Mouse (Mus musculus) spleen, postnatal 4 days (tissue): ENCODE data around the gene Pigg.
"Not testable (repeated sequence)": the region's sequence is repeated elsewhere in the genome, so short reads cannot be mapped to it uniquely, and the experiment has no call there.

Experiments
- DNase-seq, 2 experiments: peaks; one replicate each; pipeline ENCODE4 v3.0.0; 2022; ENCODE audit warnings: low spot score in 2 of 2

The Pigg gene

GRCm38 (mm10) chr5:108312224-108313064, at the start of gene Pigg:
Pigg (plus strand) TSS chr5:108312609.
- peak; percentile 87 to 93 for DNase-seq

- DNase-seq = peak; percentile 61 to 73
Observed at GRCm38 (mm10) chr5:108262722-108263121, 49.7 kb upstream of the Pigg start.

DNA sequence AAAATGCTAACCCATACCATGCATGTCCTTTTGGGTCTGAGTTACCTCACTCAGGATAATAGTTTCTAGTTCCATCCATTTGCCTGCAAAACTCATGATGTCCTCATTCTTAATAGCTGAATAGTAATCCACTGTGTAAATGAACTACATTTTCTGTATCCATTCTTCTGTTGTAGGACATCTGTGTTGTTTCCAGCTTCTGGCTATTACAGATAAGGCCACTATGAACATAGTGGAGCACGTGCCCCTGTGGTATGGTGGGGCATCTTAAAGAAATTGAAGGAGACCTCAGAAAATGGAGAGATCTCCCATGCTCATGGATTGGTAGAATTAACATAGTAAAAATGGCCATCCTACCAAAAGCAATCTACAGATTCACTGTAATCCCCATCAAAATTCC, 48.6 kb upstream of the Pigg start:
- not testable (repeated sequence) for DNase-seq

GRCm38 (mm10) chr5:108266990-108267389, 45.4 kb upstream of the Pigg start:
- DNase-seq = no peak

- peak; percentile 85 to 91 for DNase-seq
Observed at GRCm38 (mm10) chr5:108268127-108269062, 44.0 kb upstream of the Pigg start, which contains the start of gene Dr1. Dr1 (plus strand) TSS chr5:108268897.

DNA sequence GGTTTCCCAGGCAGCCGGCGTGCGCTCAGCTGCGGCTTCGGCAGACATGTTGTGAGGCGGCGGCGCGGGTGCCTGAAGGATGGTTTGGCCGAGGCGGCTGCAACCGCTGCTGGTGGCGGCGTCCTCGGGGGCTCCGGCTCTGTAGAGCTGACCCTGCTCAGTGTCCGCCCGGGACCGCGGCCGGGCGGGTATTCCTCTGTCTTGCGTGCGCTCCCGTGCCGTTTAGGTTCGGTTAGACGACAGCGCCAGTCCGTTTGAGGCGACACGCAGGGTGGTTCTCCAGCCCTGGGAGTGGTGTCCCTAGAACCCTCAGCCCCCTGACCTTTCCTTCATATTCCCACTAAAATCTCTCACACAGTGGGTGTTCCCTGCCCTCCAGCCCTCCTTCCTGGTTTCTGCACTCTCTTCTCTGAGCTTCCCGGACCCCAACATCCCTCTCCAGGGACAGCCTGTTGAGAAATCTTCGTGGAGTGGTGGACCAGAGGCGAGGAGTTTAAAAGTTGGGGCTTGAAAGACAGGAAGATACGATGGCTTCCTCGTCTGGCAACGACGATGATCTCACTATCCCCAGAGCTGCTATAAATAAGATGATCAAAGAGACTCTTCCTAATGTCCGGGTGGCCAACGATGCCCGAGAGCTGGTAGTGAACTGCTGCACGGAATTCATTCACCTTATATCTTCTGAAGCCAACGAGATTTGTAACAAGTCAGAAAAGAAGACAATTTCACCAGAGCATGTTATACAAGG, 43.2 kb upstream of the Pigg start:
- no peak for DNase-seq

- no peak for DNase-seq
Observed at GRCm38 (mm10) chr5:108269811-108270151, 42.6 kb upstream of the Pigg start.

DNA sequence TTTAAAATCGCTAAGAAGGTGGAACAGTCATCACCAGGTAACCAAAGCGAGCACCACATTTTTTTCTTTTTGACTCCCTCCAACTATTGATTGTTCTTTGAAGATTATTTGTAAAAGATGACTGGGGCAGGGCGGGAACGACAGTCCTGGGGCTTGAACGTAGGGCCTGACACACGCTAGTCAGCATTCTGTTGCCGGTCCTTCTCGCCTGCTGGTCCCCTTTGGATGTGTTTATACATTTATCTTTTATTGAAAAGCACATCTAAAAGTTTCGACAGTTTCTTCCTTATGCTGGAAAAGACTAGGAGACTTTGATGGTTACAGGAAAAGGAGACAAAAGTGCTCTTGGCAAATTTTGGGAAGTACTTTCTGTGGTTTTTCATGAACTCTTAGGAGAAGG, 42.0 kb upstream of the Pigg start:
- no peak for DNase-seq

DNA sequence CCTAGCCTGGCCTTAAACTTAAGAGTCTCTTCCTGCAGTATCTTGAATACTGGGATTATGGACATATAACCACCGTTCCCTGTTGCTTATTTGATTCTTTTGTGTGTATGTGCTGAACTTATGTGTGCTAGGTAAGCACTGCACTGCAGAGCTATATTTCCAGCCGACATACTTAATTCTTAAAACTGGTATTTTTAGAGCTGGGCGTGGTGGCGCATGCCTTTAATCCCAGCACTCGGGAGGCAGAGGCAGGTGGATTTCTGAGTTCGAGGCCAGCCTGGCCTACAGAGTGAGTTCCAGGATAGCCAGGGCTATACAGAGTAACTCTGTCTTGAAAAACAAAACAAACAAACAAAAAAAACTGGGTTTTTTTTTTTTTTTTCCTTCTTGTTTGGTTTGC, 41.1 kb upstream of the Pigg start:
- DNase-seq = not testable (repeated sequence)

GRCm38 (mm10) chr5:108286957-108287356, 25.5 kb upstream of the Pigg start:
- DNase-seq = no peak

DNA sequence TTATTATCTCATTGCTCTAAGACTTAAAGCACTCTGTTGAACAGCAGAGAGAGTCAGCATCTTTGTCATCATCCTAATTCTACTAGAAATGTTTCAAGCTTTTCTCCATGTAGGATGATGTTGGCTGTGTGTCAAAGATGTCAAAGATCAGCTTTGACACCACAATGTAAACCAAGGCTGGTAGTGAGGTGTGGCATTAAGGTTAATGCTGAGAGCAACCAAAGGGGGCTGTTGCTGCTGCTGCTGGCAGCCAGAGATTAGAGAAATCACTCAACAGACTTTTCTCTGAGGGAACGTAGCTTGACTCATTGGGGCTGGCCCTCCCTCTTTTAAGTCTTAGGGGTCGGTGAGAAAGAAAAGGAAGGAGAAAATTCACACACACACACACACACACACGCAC, 10.8 kb upstream of the Pigg start:
- no peak for DNase-seq

- DNase-seq = no peak
Observed at GRCm38 (mm10) chr5:108313065-108313860, 854 bp downstream of the Pigg start.

DNA sequence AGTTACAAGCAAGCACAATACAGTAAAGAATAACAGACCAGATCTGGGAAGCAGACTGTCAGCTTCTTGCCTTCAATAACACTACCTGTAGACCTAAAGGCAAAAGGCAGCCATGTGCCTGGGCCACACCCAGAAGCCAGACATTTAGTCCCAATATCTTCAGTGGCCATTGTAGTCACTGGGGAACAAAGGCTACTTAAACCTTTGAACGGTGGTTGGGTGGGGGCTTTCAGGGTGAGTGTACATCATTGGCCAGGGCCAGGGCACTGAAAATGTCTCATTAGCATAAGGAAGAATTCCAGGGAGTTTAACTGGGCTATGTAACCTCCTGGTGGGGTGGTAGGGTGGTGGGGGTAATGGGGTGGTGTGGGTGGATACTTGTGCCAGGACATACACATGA, 18.6 kb downstream of the Pigg start:
- DNase-seq = no peak

DNA sequence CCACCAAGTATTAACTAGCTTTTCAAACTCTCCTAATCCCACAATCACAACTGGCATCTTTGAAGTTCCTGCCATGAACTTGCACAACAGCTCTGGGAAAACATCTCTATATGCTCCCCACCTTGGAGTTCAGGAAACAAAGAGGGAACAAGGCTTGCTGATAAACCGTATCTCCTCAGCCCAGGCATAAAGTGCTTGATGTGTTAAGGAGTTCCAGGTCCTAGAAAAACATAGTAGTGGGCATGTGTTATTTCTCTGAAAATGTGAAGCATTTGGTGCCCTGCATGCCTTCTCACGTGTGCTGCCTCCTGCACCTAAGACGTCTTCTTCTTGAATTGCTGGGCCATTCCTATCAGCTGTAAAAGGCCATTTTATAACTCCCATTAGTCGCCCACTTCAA, 25.0 kb downstream of the Pigg start:
- no peak for DNase-seq

DNA sequence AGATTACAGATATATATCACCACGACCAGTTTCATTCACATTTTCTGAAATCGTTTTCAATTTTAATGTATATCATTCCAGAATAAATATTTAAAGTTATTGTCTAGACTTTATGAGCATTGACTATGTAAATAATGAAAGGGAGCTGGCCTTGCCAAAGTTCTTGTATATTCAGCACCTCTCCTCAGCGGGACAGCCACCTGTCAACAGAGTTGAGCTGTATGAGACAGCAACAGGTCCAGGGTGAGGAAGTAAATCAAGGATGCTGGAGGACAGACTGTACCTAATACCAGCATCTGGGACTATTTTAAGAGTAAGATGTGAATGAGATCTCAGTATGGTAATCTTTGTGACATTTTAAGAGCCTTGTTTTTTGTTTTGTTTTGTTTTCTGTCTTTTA, 25.6 kb downstream of the Pigg start:
- no peak for DNase-seq

- no peak for DNase-seq
Observed at GRCm38 (mm10) chr5:108343680-108344170, 31.3 kb downstream of the Pigg start.

GRCm38 (mm10) chr5:108345313-108346071, 33.1 kb downstream of the Pigg start:
- peak; percentile 65 to 74 for DNase-seq

- DNase-seq = no peak
Observed at GRCm38 (mm10) chr5:108347843-108348242, 35.4 kb downstream of the Pigg start.

DNA sequence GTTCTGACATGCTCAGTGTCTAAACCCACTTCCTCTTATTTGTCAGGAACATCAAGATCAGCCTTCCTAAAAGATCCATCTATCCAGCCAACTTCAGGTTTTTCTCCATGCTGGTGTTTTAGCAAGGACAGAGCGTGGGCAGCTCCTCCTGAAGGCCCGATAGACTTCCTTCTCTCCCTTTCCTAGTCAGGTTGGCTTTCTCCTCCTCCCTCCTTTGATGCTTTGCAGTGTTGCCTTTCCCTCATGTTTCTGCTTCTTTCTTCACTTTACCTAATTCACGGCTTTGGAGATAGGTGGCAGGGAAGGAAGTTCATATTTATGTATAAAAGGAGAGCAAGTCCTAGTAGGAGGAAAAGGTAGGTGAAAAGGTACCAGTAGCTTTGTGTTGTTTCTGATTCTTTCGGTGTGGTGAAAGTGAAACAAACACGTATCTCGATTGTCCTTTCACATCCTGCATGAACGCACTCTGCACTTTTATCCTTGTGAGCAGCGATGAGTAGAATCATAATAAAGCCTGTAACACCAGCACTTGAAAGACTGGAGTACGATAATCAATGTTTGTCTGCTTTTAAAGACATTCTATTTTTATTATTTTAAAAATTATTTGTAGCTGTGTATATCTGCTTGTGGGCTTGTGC, 37.2 kb downstream of the Pigg start:
- DNase-seq = no peak

GRCm38 (mm10) chr5:108354056-108354455, 41.6 kb downstream of the Pigg start:
- no peak for DNase-seq
